Mouse (Mus musculus): ENCODE data around the gene Ly6g5c. TPM values are rescaled to one million over a fixed set of nuclear protein-coding genes. Genes with fewer than 3 reads are reported as not detected.

Gene Ly6g5c
- total and polyA plus RNA-seq, 3 experiments: not detected

DNA sequence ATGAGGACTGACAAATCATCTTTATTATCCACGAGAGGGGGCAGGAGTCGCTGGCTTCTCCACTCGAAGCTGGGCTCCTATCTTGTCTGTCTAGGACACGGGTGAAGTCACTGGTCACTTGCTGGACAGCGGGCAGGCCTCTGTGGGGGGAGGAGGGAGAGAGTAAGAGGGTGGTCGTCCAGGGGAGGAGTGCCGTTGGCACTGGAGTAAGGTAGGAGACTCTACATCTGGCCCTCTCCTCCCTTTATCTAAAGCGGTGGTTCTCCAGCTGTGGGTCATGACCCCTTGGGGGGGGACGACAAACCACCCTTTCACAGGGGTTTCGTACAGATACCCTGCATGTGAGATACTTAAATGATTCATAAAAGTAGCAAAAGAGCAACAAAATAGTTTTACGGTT lies 20.9 kb downstream of the Ly6g5c start:
- dilution Hi-C loops (cut with MboI; ENCODE audit: extremely low pct_ligation_motif_present, extremely low pct_unique_long_range_greater_than_20kb, low sequenced_read_pairs) (no loop called here), in situ Hi-C loops (cut with MboI; ENCODE audit: low pct_ligation_motif_present, low pct_unique_long_range_greater_than_20kb, low sequenced_read_pairs) (no loop called here)
- Histone ChIP-seq H3K4me1 (ENCODE audit: control insufficient read depth in 1 of 2, insufficient read depth in 2 of 2) (peaks cover 5 to 31% of the 10 kb centered on the region in 2 experiments), H3K36me3 (replicated peaks in 1 of 2; ENCODE audit: control insufficient read depth in 1 of 2, insufficient read depth in 1 of 2, low read length in 1 of 2) (peaks cover 20 to 48% of the 10 kb centered on the region in 2 experiments), H3K79me2 (replicated peaks; ENCODE audit: control insufficient read depth, extremely low read depth, insufficient read depth, poor library complexity, severe bottlenecking) (peaks cover 16% of the 10 kb centered on the region), H3K27me3 (replicated peaks) (no peaks in the 10 kb centered on the region), H3K27ac (ENCODE audit: insufficient read depth, low read depth) (no peak overlapping the region), H3K4me2 (ENCODE audit: insufficient read depth, low read depth, poor library complexity, severe bottlenecking) (no peak overlapping the region), H3K4me3 (replicated peaks in 1 of 3; ENCODE audit: low read depth in 2 of 3, low read length in 2 of 3, poor library complexity in 1 of 3) (no peak overlapping the region), H3K9me3 (replicated peaks; ENCODE audit: low read length) (no peaks in the 10 kb centered on the region), H3K9ac (ENCODE audit: insufficient read depth, low read depth) (no peak overlapping the region)
- no peak for DNase-seq (ENCODE audit: extremely low read depth)
- TF ChIP-seq ZNF384 (IDR thresholded peaks at IDR 0.05; ENCODE audit: low read depth, low read length) (no peak), NRF1 (IDR thresholded peaks at IDR 0.05; ENCODE audit: low read depth, low read length) (no peak), POLR2A (IDR thresholded peaks at IDR 0.05; ENCODE audit: low read depth, low read length) (no peak), MYC (IDR thresholded peaks at IDR 0.05; ENCODE audit: low read depth, low read length) (no peak), CHD2 (IDR thresholded peaks at IDR 0.05; ENCODE audit: low read length) (no peak)

- in situ Hi-C loops (cut with MboI; ENCODE audit: low pct_ligation_motif_present, low pct_unique_long_range_greater_than_20kb, low sequenced_read_pairs) (no loop called here), dilution Hi-C loops (cut with MboI; ENCODE audit: extremely low pct_ligation_motif_present, extremely low pct_unique_long_range_greater_than_20kb, low sequenced_read_pairs) (no loop called here)
- no peak overlapping the region for H3K4me2 ChIP-seq (ENCODE audit: insufficient read depth, low read depth, poor library complexity, severe bottlenecking)
- H3K27me3 ChIP-seq (replicated peaks): no peaks in the 10 kb centered on the region
- no peak overlapping the region for H3K4me3 ChIP-seq (replicated peaks in 1 of 3; ENCODE audit: low read depth in 2 of 3, low read length in 2 of 3, poor library complexity in 1 of 3)
- peaks cover 23% of the 10 kb centered on the region for H3K79me2 ChIP-seq (replicated peaks; ENCODE audit: control insufficient read depth, extremely low read depth, insufficient read depth, poor library complexity, severe bottlenecking)
- peaks cover 5 to 16% of the 10 kb centered on the region in 2 experiments for H3K4me1 ChIP-seq (ENCODE audit: control insufficient read depth in 1 of 2, insufficient read depth in 2 of 2)
- no peak overlapping the region for H3K9ac ChIP-seq (ENCODE audit: insufficient read depth, low read depth)
- H3K9me3 ChIP-seq (replicated peaks; ENCODE audit: low read length): no peaks in the 10 kb centered on the region
- no peak for DNase-seq (ENCODE audit: extremely low read depth)
- no peak overlapping the region for H3K27ac ChIP-seq (ENCODE audit: insufficient read depth, low read depth)
- H3K36me3 ChIP-seq (replicated peaks in 1 of 2; ENCODE audit: control insufficient read depth in 1 of 2, insufficient read depth in 1 of 2, low read length in 1 of 2): peaks cover 13 to 38% of the 10 kb centered on the region in 2 experiments
- TF ChIP-seq ZC3H11A (IDR thresholded peaks at IDR 0.05; ENCODE audit: low read depth, low read length) (no peak), IRF4 (IDR thresholded peaks at IDR 0.05; ENCODE audit: low read depth, low read length) (no peak), JUN (IDR thresholded peaks at IDR 0.05; ENCODE audit: insufficient read depth, low read depth, low read length) (no peak), HCFC1 (IDR thresholded peaks at IDR 0.05; ENCODE audit: low read depth, low read length) (no peak), MYC (IDR thresholded peaks at IDR 0.05; ENCODE audit: low read depth, low read length) (no peak), POLR2A (IDR thresholded peaks at IDR 0.05; ENCODE audit: low read depth, low read length) (no peak), KAT2A (IDR thresholded peaks at IDR 0.05; ENCODE audit: insufficient replicate concordance, low read length) (no peak), MAFK (IDR thresholded peaks at IDR 0.05; ENCODE audit: insufficient replicate concordance, low read length) (no peak), MAZ (IDR thresholded peaks at IDR 0.05; ENCODE audit: low read depth, low read length) (no peak), MEF2A (IDR thresholded peaks at IDR 0.05; ENCODE audit: borderline replicate concordance, low read depth, low read length) (no peak), NRF1 (IDR thresholded peaks at IDR 0.05; ENCODE audit: low read depth, low read length) (no peak), BHLHE40 (IDR thresholded peaks at IDR 0.05; ENCODE audit: low read depth, low read length) (no peak), TBP (conservative IDR thresholded peaks at IDR 0.05; ENCODE audit: low read depth, low read length) (no peak), USF2 (conservative IDR thresholded peaks at IDR 0.05; ENCODE audit: low read depth, low read length) (no peak)
Measured at GRCm38 (mm10) chr17:35131038-35131437, 23.0 kb downstream of the Ly6g5c start.
